Mouse (Mus musculus) E14TG2a.4 (cell line): ENCODE data around the gene Anapc15-ps.

ENCODE experiments used
- CTCF ChIP-seq: conservative IDR thresholded peaks from 2 replicates; pipeline ENCODE4 v1.5.1; 2014; ENCODE audit warnings: low read length
- NANOG ChIP-seq: IDR thresholded peaks from 2 replicates; pipeline ENCODE4 v1.6.1; 2014; ENCODE audit warnings: borderline replicate concordance, low read length, mixed read lengths
- POU5F1 ChIP-seq: IDR thresholded peaks from 2 replicates; pipeline ENCODE4 v1.6.1; 2014; ENCODE audit warnings: low read length, borderline replicate concordance

DNA sequence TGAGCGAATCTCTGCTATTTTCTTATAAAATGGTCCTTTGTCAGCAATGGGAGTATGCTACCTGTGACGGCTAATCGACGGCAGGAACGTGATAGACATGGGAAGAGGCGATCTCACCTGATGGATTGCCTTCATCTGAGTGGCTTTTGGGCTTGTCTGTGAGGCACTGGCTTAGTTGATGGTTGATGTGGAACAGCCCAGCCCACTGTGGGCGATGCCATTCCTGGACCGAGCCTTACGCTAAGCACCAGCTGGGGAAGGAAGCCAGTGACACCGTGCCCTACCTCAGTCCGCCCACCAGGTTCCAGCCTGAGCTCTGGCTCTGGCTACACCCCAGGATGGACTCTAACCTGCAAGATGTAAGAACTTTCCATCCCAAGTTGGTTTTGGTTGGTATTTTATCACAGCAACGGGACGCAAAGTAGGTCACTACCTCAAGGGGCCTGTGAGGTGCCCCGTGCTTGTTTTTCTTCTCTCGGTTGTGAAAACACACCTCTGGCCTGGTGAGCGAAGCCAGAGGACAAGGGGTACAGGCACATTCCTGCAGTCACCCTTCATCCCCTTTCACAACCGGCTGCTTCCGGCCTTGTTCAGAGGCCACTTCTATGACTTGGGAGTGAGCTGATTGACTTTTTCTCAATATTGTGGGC lies 22.5 kb upstream of the Anapc15-ps start:
- TF ChIP-seq CTCF: no peak
- no peak for TF ChIP-seq NANOG
- TF ChIP-seq POU5F1: no peak
